Mouse (Mus musculus) adrenal gland, adult 8-10 months (tissue): ENCODE results near the gene Gm597. TPM values are rescaled to one million over a fixed set of nuclear protein-coding genes. Genes with fewer than 3 reads are reported as not detected.

Experiments used
- DNase-seq: peaks from one replicate; pipeline ENCODE4 v3.0.0; 2022
- total RNA-seq, 4 experiments: library from RNA; stranded (reverse); gene quantifications; 2 replicates each; pipeline ENCODE4 v1.2.4; 2022

Gm597 gene
- total RNA-seq: not detected

DNA sequence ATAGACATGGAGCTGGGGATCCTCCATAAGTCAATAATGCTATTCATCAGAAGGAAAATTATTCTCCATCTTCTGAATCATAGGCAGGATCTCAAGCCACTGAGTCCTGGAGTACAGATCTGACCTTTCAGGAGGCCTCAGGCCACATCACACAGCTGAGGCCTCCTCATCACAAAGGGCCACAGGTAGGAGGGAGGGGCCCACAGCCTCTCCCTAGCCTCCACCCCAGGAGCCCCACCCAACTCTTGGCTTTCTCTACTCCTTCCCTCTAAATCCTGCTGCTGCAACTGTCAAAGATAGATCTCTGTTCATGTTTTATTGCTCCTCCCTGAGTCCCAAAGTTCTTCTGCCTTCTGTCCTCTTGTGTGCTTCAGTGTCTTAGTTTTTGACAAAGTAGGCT lies at the start of gene Gm597:
Gene Gm597, minus strand, starts transcription at position 101 of the 400 bp plus-strand sequence.
- no peak for DNase-seq

DNA sequence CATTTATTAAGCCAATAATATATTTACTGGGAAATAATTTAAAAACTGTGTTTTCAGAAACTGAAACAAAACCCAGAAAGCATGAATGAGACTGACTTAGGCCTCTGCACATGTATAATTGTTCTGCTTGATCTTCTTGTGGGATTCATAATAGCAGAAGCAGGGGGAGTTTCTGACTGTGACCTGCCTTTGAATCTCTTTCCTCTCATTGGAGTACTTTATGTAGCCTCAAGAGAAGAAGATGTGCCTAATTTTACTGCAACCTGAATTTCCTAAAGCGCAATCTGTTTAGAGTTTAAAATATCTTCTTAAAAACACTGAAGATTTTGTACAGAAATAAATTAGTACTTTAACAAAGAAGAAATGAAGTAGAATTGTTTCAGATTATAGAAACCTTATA lies 27.6 kb upstream of the Gm597 start:
- DNase-seq: no peak

DNA sequence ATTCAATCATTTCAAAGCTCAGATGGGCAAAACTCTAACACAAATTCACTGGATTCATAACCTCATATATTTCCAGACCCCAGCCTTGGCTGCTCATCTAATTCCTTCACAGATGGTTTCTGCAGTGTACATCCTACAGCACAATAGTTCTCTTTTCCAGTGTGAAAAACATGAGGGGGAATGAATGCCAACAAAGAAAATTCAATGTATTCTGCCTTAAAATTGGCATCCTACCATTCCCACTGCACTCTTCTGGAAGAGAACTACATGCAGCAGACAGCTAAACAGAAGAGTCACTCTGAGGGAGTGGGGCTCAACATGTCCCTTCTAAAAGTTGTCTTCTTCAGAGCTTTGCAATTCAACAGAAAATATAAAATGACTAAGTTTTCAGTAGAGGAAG lies 26.6 kb upstream of the Gm597 start:
- DNase-seq: no peak

DNA sequence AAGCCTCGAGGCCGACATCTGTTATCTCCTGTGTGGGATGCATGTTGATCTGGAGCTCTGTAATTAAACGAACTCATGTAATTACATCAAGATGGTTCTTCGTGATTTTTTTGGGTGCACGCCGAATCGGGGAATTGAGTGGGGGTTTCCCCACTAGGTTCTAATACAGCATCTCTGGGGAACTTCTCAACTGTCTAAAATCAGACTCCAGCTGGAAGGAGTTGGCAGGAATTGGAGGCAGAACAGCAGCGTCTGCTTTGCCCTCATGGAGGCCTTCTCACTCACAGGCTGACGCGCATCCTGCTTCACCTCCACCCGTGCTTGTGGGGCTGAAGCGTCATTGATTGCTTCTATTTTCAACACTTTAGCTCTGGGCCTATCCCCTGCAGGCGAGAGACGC lies 20.8 kb upstream of the Gm597 start:
- no peak for DNase-seq
